Mouse (Mus musculus): Measurements from ENCODE around the gene Nt5c. TPM values are rescaled to one million over a fixed set of nuclear protein-coding genes. Genes with fewer than 3 reads are reported as not detected.

Gene Nt5c
- polyA plus RNA-seq, 1 experiment, result 4.8 TPM

GRCm38 (mm10) chr11:115475758-115476237 lies 15.9 kb downstream of the Nt5c start:
- H3K36me3 ChIP-seq (ENCODE audit: control insufficient read depth), result peaks cover 7% of the 10 kb centered on the region
- H3K4me3 ChIP-seq (replicated peaks), result peak overlapping the region; percentile 88
- no peaks in the 10 kb centered on the region for H3K27me3 ChIP-seq (ENCODE audit: control insufficient read depth)
- TF ChIP-seq TAL1 (IDR thresholded peaks at IDR 0.05; ENCODE audit: low read length), result no peak
- TF ChIP-seq GATA1 (IDR thresholded peaks at IDR 0.05; ENCODE audit: low read length), result no peak
- peaks cover 50% of the 10 kb centered on the region for H3K4me1 ChIP-seq (ENCODE audit: control insufficient read depth)
- H3K9me3 ChIP-seq (ENCODE audit: control insufficient read depth, low read length), result no peaks in the 10 kb centered on the region

- Histone ChIP-seq H3K27me3 (ENCODE audit: control insufficient read depth) (no peaks in the 10 kb centered on the region), H3K9me3 (ENCODE audit: control insufficient read depth, low read length) (no peaks in the 10 kb centered on the region), H3K4me1 (ENCODE audit: control insufficient read depth) (peaks cover 50% of the 10 kb centered on the region), H3K4me3 (replicated peaks) (peak within 1 kb of the TSS; percentile 88), H3K36me3 (ENCODE audit: control insufficient read depth) (peaks cover 5% of the 10 kb centered on the region)
- TF ChIP-seq GATA1 (IDR thresholded peaks at IDR 0.05; ENCODE audit: low read length) (no peak), TAL1 (IDR thresholded peaks at IDR 0.05; ENCODE audit: low read length) (no peak)
Observed at GRCm38 (mm10) chr11:115475025-115475757, 16.5 kb downstream of the Nt5c start, which contains the start of gene Armc7. Armc7 (plus strand) TSS chr11:115475667.

GRCm38 (mm10) chr11:115473626-115474275 lies 17.9 kb downstream of the Nt5c start:
- TF ChIP-seq TAL1 (IDR thresholded peaks at IDR 0.05; ENCODE audit: low read length) (no peak), GATA1 (IDR thresholded peaks at IDR 0.05; ENCODE audit: low read length) (no peak)
- Histone ChIP-seq H3K36me3 (ENCODE audit: control insufficient read depth) (no peaks in the 10 kb centered on the region), H3K4me1 (ENCODE audit: control insufficient read depth) (peaks cover 45% of the 10 kb centered on the region), H3K27me3 (ENCODE audit: control insufficient read depth) (no peaks in the 10 kb centered on the region), H3K9me3 (ENCODE audit: control insufficient read depth, low read length) (no peaks in the 10 kb centered on the region), H3K4me3 (replicated peaks) (peak overlapping the region; percentile 8)

GRCm38 (mm10) chr11:115472183-115472582 lies 19.5 kb downstream of the Nt5c start:
- Histone ChIP-seq H3K27me3 (ENCODE audit: control insufficient read depth) (no peaks in the 10 kb centered on the region), H3K4me3 (replicated peaks) (no peak overlapping the region), H3K9me3 (ENCODE audit: control insufficient read depth, low read length) (no peaks in the 10 kb centered on the region), H3K36me3 (ENCODE audit: control insufficient read depth) (no peaks in the 10 kb centered on the region), H3K4me1 (ENCODE audit: control insufficient read depth) (peaks cover 41% of the 10 kb centered on the region)
- TF ChIP-seq GATA1 (IDR thresholded peaks at IDR 0.05; ENCODE audit: low read length) (no peak), TAL1 (IDR thresholded peaks at IDR 0.05; ENCODE audit: low read length) (no peak)

- H3K27me3 ChIP-seq (ENCODE audit: control insufficient read depth), result 0 out of 2 replicates have a peak, but pooled peaks cover 3% of the 10 kb centered on the region
Observed at GRCm38 (mm10) chr11:115467217-115467618, 24.4 kb downstream of the Nt5c start.

GRCm38 (mm10) chr11:115464851-115465250 lies 26.8 kb downstream of the Nt5c start:
- H3K4me1 ChIP-seq (ENCODE audit: control insufficient read depth), result no peaks in the 10 kb centered on the region
- TF ChIP-seq GATA1 (IDR thresholded peaks at IDR 0.05; ENCODE audit: low read length) (no peak), TAL1 (IDR thresholded peaks at IDR 0.05; ENCODE audit: low read length) (no peak)
- H3K27me3 ChIP-seq (ENCODE audit: control insufficient read depth), result 0 out of 2 replicates have a peak, but pooled peaks cover 3% of the 10 kb centered on the region
- H3K36me3 ChIP-seq (ENCODE audit: control insufficient read depth), result no peaks in the 10 kb centered on the region
- H3K9me3 ChIP-seq (ENCODE audit: control insufficient read depth, low read length), result no peaks in the 10 kb centered on the region
- H3K4me3 ChIP-seq (replicated peaks), result no peak overlapping the region

More at GRCm38 (mm10) chr11:115467217-115467618, 24.4 kb downstream of the Nt5c start:
- no peaks in the 10 kb centered on the region for H3K4me1 ChIP-seq (ENCODE audit: control insufficient read depth)
- TF ChIP-seq TAL1 (IDR thresholded peaks at IDR 0.05; ENCODE audit: low read length) (no peak), GATA1 (IDR thresholded peaks at IDR 0.05; ENCODE audit: low read length) (no peak)
- no peaks in the 10 kb centered on the region for H3K36me3 ChIP-seq (ENCODE audit: control insufficient read depth)
- H3K9me3 ChIP-seq (ENCODE audit: control insufficient read depth, low read length), result no peaks in the 10 kb centered on the region
- H3K4me3 ChIP-seq (replicated peaks), result no peak overlapping the region

GRCm38 (mm10) chr11:115463397-115463796 lies 28.3 kb downstream of the Nt5c start:
- Histone ChIP-seq H3K4me1 (ENCODE audit: control insufficient read depth) (no peaks in the 10 kb centered on the region), H3K36me3 (ENCODE audit: control insufficient read depth) (no peaks in the 10 kb centered on the region), H3K27me3 (ENCODE audit: control insufficient read depth) (0 out of 2 replicates have a peak, but pooled peaks cover 3% of the 10 kb centered on the region), H3K9me3 (ENCODE audit: control insufficient read depth, low read length) (no peaks in the 10 kb centered on the region), H3K4me3 (replicated peaks) (no peak overlapping the region)
- TF ChIP-seq TAL1 (IDR thresholded peaks at IDR 0.05; ENCODE audit: low read length) (no peak), GATA1 (IDR thresholded peaks at IDR 0.05; ENCODE audit: low read length) (no peak)

- H3K36me3 ChIP-seq (ENCODE audit: control insufficient read depth), result no peaks in the 10 kb centered on the region
- no peak for TF ChIP-seq TAL1 (IDR thresholded peaks at IDR 0.05; ENCODE audit: low read length)
- no peak for TF ChIP-seq GATA1 (IDR thresholded peaks at IDR 0.05; ENCODE audit: low read length)
- H3K4me3 ChIP-seq (replicated peaks), result no peak within 1 kb of the TSS
- H3K9me3 ChIP-seq (ENCODE audit: control insufficient read depth, low read length), result no peaks in the 10 kb centered on the region
- H3K4me1 ChIP-seq (ENCODE audit: control insufficient read depth), result no peaks in the 10 kb centered on the region
- H3K27me3 ChIP-seq (ENCODE audit: control insufficient read depth), result 0 out of 2 replicates have a peak, but pooled peaks cover 3% of the 10 kb centered on the region
Observed at GRCm38 (mm10) chr11:115462243-115462891, 29.3 kb downstream of the Nt5c start, which contains the start of gene Slc16a5. Slc16a5 (plus strand) TSS chr11:115462474.

Data from erythroblast, embryonic 14.5 days (primary cell).